ENCODE assay signal across 17 mouse cellular contexts in genomic region chr2:94766524-94766923, GRCm38 (mm10).
DNase-seq lines count a peak whose midpoint lies in the region; ATAC-seq and TF ChIP-seq lines count a peak whose summit lies in the region.
"Had no signal": no experiment of that assay in that cellular context is flagged by ENCODE, and none has a peak within 500 bp of the region (broad histone marks: within the 10 kb centered on the region; RNA-seq: fewer than 3 reads in every experiment).

No protein-coding gene starts in this region.

- TF ChIP-seq POLR2A in testis, adult 2 months (IDR thresholded peaks at IDR 0.05; ENCODE audit: control insufficient read depth, low read depth, low read length) = no peak

- WGBS in kidney, postnatal 0 days = 88% methylated on average over 2 of the region's 2 CpGs

- no peak overlapping the region for H3K4me3 ChIP-seq in kidney, postnatal 0 days (replicated peaks; ENCODE audit: low read depth, low read length)
- no peak overlapping the region for H3K4me3 ChIP-seq in testis, adult 2 months (ENCODE audit: control insufficient read depth, low read depth, low read length)
- H3K4me3 ChIP-seq: forebrain, embryonic 13.5 days; hindbrain, embryonic 12.5 days; limb, embryonic 12.5 days; megakaryocyte, embryonic 14.5 days; neural tube, embryonic 13.5 days had no signal

- no peaks in the 10 kb centered on the region for H3K36me3 ChIP-seq in kidney, postnatal 0 days (ENCODE audit: insufficient read depth, low read length)
- no peaks in the 10 kb centered on the region for H3K36me3 ChIP-seq in testis, adult 2 months (ENCODE audit: control insufficient read depth, insufficient read depth, low read length)
- H3K36me3 ChIP-seq: hindbrain, embryonic 12.5 days; limb, embryonic 12.5 days; neural tube, embryonic 13.5 days had no signal

- no peaks in the 10 kb centered on the region for H3K27me3 ChIP-seq in kidney, postnatal 0 days (ENCODE audit: insufficient read depth, low read length)
- no peaks in the 10 kb centered on the region for H3K27me3 ChIP-seq in testis, adult 2 months (ENCODE audit: control insufficient read depth, insufficient read depth, low read length)
- H3K27me3 ChIP-seq: forebrain, embryonic 13.5 days; hindbrain, embryonic 12.5 days; limb, embryonic 12.5 days; megakaryocyte, embryonic 14.5 days; neural tube, embryonic 13.5 days had no signal

- no peaks in the 10 kb centered on the region for H3K4me1 ChIP-seq in kidney, postnatal 0 days (replicated peaks; ENCODE audit: insufficient read depth, low read length)
- H3K4me1 ChIP-seq in testis, adult 2 months (ENCODE audit: control insufficient read depth, insufficient read depth, low read length) = no peaks in the 10 kb centered on the region
- H3K4me1 ChIP-seq: limb, embryonic 12.5 days; megakaryocyte, embryonic 14.5 days had no signal

- no peak for ATAC-seq in kidney, postnatal 0 days (replicated peaks; ENCODE audit: low FRiP score, low read depth)
- ATAC-seq: CD4-positive, CD25-positive, alpha-beta regulatory T cell, adult 4 months; forebrain, embryonic 13.5 days had no signal

- no peak overlapping the region for H3K4me2 ChIP-seq in kidney, postnatal 0 days (ENCODE audit: low read length)
- H3K4me2 ChIP-seq: forebrain, embryonic 13.5 days; hindbrain, embryonic 12.5 days; limb, embryonic 12.5 days; neural tube, embryonic 13.5 days had no signal

- DNase-seq in kidney, postnatal 0 days (ENCODE audit: low spot score) = no peak
- no peak for DNase-seq in kidney, postnatal 25 days
- DNase-seq in testis, postnatal 14 days (ENCODE audit: low spot score) = no peak
- DNase-seq in MEL-GATA-1-ER (ENCODE audit: extremely low read depth, low read depth) = peak; percentile 2
- DNase-seq in cerebellum, postnatal 25 days = no peak
- no peak for DNase-seq in spleen, adult 12 weeks (ENCODE audit: low spot score)
- DNase-seq: adrenal gland, postnatal 14 days; cerebellum, adult 9-10 months; heart, adult 18-20 months; kidney, adult 18-20 months had no signal

- no peak overlapping the region for H3K27ac ChIP-seq in kidney, postnatal 0 days
- H3K27ac ChIP-seq in testis, adult 2 months (ENCODE audit: control insufficient read depth, insufficient read depth, low read depth, low read length) = no peak overlapping the region
- H3K27ac ChIP-seq: forebrain, embryonic 13.5 days; hindbrain, embryonic 12.5 days; limb, embryonic 12.5 days; neural tube, embryonic 13.5 days had no signal

- H3K9me3 ChIP-seq in kidney, postnatal 0 days (replicated peaks; ENCODE audit: low read length) = no peaks in the 10 kb centered on the region
- H3K9me3 ChIP-seq: forebrain, embryonic 13.5 days; hindbrain, embryonic 12.5 days; neural tube, embryonic 13.5 days had no signal

- peak; percentile 40; the same call in 1 of the 2 replicates for TF ChIP-seq CTCF in kidney, postnatal 0 days (IDR thresholded peaks at IDR 0.05; ENCODE audit: low read depth)
- TF ChIP-seq CTCF in testis, adult 2 months (IDR thresholded peaks at IDR 0.05; ENCODE audit: control insufficient read depth, insufficient read depth, insufficient replicate concordance, low read depth, low read length) = peak; percentile 64; the same call in 1 of the 2 replicates

- no peak overlapping the region for H3K9ac ChIP-seq in kidney, postnatal 0 days (ENCODE audit: low read depth, low read length)
- H3K9ac ChIP-seq: forebrain, embryonic 13.5 days; hindbrain, embryonic 12.5 days; limb, embryonic 12.5 days; neural tube, embryonic 13.5 days had no signal
